Mouse (Mus musculus) liver, embryonic 14.5 days (tissue): ENCODE measurements around the gene Ube2n.

ENCODE experiments used
- CTCF ChIP-seq: IDR thresholded peaks from 2 replicates; pipeline ENCODE4 v1.5.1; 2016; ENCODE audit warnings: antibody characterized with exemption, low read depth, control low read depth
- EP300 ChIP-seq: IDR thresholded peaks from 2 replicates; pipeline ENCODE4 v1.6.1; 2016; ENCODE audit warnings: antibody characterized with exemption, low read depth

- TF ChIP-seq CTCF (no peak), EP300 (no peak)
Observed at GRCm38 (mm10) chr10:95477516-95477915, 37.4 kb upstream of the Ube2n start.
